8 mouse cellular contexts compared by ENCODE assay signal in genomic region chr5:23675499-23676155, GRCm38 (mm10). TPM values are rescaled to one million over a fixed set of nuclear protein-coding genes. Genes with fewer than 3 reads are reported as not detected.
DNase-seq lines count a peak whose midpoint lies in the region; ATAC-seq and TF ChIP-seq lines count a peak whose summit lies in the region.

No protein-coding gene starts in this region.

- ATAC-seq in CD4-positive, CD25-positive, alpha-beta regulatory T cell, adult 4 months = peak; percentile 31
- peak; percentile 88 for ATAC-seq in embryonic facial prominence, embryonic 15.5 days (ENCODE audit: insufficient number of reproducible peaks, low FRiP score, low TSS enrichment, low read depth)
- ATAC-seq in heart, embryonic 12.5 days (ENCODE audit: insufficient number of reproducible peaks, low FRiP score) = peak; percentile 84
- ATAC-seq in kidney, embryonic 16.5 days (ENCODE audit: low FRiP score, low TSS enrichment) = peak; percentile 88
- peak; percentile 68 for ATAC-seq in liver, embryonic 13.5 days (ENCODE audit: low read depth)
- ATAC-seq in neural tube, embryonic 11.5 days (ENCODE audit: insufficient read depth, low FRiP score, low TSS enrichment) = peak; percentile 85

- H3K36me3 ChIP-seq in embryonic facial prominence, embryonic 15.5 days = no peaks in the 10 kb centered on the region
- no peaks in the 10 kb centered on the region for H3K36me3 ChIP-seq in heart, embryonic 12.5 days
- H3K36me3 ChIP-seq in kidney, embryonic 16.5 days (ENCODE audit: insufficient read depth, low read length) = no peaks in the 10 kb centered on the region
- H3K36me3 ChIP-seq in liver, embryonic 13.5 days = no peaks in the 10 kb centered on the region
- H3K36me3 ChIP-seq in neural tube, embryonic 11.5 days (ENCODE audit: control insufficient read depth, insufficient read depth, low read length) = no peaks in the 10 kb centered on the region
- no peaks in the 10 kb centered on the region for H3K36me3 ChIP-seq in testis, adult 2 months (ENCODE audit: control insufficient read depth, insufficient read depth, low read length)

- peak overlapping the region; percentile 93 for H3K4me2 ChIP-seq in embryonic facial prominence, embryonic 15.5 days (replicated peaks)
- H3K4me2 ChIP-seq in heart, embryonic 12.5 days = peak overlapping the region; percentile 94
- peak overlapping the region; percentile 83 for H3K4me2 ChIP-seq in kidney, embryonic 16.5 days (replicated peaks; ENCODE audit: low read depth, low read length)
- H3K4me2 ChIP-seq in liver, embryonic 13.5 days = peak overlapping the region; percentile 93
- peak overlapping the region; percentile 83 for H3K4me2 ChIP-seq in neural tube, embryonic 11.5 days (ENCODE audit: low read depth)

- H3K9me3 ChIP-seq in embryonic facial prominence, embryonic 15.5 days (replicated peaks) = no peaks in the 10 kb centered on the region
- H3K9me3 ChIP-seq in heart, embryonic 12.5 days (replicated peaks) = no peaks in the 10 kb centered on the region
- no peaks in the 10 kb centered on the region for H3K9me3 ChIP-seq in kidney, embryonic 16.5 days (ENCODE audit: low read length)
- H3K9me3 ChIP-seq in liver, embryonic 13.5 days (replicated peaks) = no peaks in the 10 kb centered on the region
- no peaks in the 10 kb centered on the region for H3K9me3 ChIP-seq in neural tube, embryonic 11.5 days (ENCODE audit: control insufficient read depth, low read length)

- DNase-seq in liver, embryonic 13.5 days = peak; percentile 15
- peak; percentile 85 for DNase-seq in neural tube, embryonic 11.5 days (ENCODE audit: low spot score)

- H3K4me3 ChIP-seq in bone marrow, adult 2 months (replicated peaks; ENCODE audit: control insufficient read depth, low read depth, low read length) = peak overlapping the region; percentile 62
- H3K4me3 ChIP-seq in embryonic facial prominence, embryonic 15.5 days (replicated peaks) = peak overlapping the region; percentile 84
- H3K4me3 ChIP-seq in heart, embryonic 12.5 days = peak overlapping the region; percentile 92
- H3K4me3 ChIP-seq in kidney, embryonic 16.5 days (ENCODE audit: low read length) = peak overlapping the region; percentile 79
- peak overlapping the region; percentile 74 for H3K4me3 ChIP-seq in liver, embryonic 13.5 days (replicated peaks)
- H3K4me3 ChIP-seq in neural tube, embryonic 11.5 days (ENCODE audit: low read depth, low read length) = peak overlapping the region; percentile 95
- H3K4me3 ChIP-seq in testis, adult 2 months (ENCODE audit: control insufficient read depth, low read depth, low read length) = peak overlapping the region; percentile 99

- H3K9ac ChIP-seq in embryonic facial prominence, embryonic 15.5 days = peak overlapping the region; percentile 65
- H3K9ac ChIP-seq in heart, embryonic 12.5 days = peak overlapping the region; percentile 83
- H3K9ac ChIP-seq in kidney, embryonic 16.5 days (replicated peaks; ENCODE audit: low read length) = peak overlapping the region; percentile 71
- H3K9ac ChIP-seq in liver, embryonic 13.5 days = peak overlapping the region; percentile 69
- peak overlapping the region; percentile 85 for H3K9ac ChIP-seq in neural tube, embryonic 11.5 days (ENCODE audit: low read length)

- WGBS in bone marrow, adult 2 months = under 1% methylated on average over 80 of the region's 95 CpGs
- under 1% methylated on average over 67 of the region's 95 CpGs for WGBS in embryonic facial prominence, embryonic 15.5 days
- WGBS in heart, embryonic 12.5 days = under 1% methylated on average over 48 of the region's 95 CpGs
- WGBS in kidney, embryonic 16.5 days = under 1% methylated on average over 57 of the region's 95 CpGs
- 1% methylated on average over 85 of the region's 95 CpGs for WGBS in liver, embryonic 13.5 days (ENCODE audit: insufficient replicate concordance)
- under 1% methylated on average over 59 of the region's 95 CpGs for WGBS in neural tube, embryonic 11.5 days

- no peak for TF ChIP-seq POLR2A in bone marrow, adult 2 months (IDR thresholded peaks at IDR 0.05; ENCODE audit: borderline replicate concordance, control insufficient read depth, low read depth, low read length)
- TF ChIP-seq POLR2A in testis, adult 2 months (IDR thresholded peaks at IDR 0.05; ENCODE audit: control insufficient read depth, low read depth, low read length) = peak; percentile 69

- no peak for TF ChIP-seq CTCF in bone marrow, adult 2 months (IDR thresholded peaks at IDR 0.05; ENCODE audit: control insufficient read depth, insufficient read depth, low read length)
- no peak for TF ChIP-seq CTCF in testis, adult 2 months (IDR thresholded peaks at IDR 0.05; ENCODE audit: control insufficient read depth, insufficient read depth, insufficient replicate concordance, low read depth, low read length)

- H3K27ac ChIP-seq in bone marrow, adult 2 months (ENCODE audit: control insufficient read depth, insufficient read depth, low read depth, low read length, poor library complexity) = no peak overlapping the region
- peak overlapping the region; percentile 63 for H3K27ac ChIP-seq in embryonic facial prominence, embryonic 15.5 days (replicated peaks)
- H3K27ac ChIP-seq in heart, embryonic 12.5 days (ENCODE audit: poor library complexity, severe bottlenecking) = peak overlapping the region; percentile 40
- H3K27ac ChIP-seq in kidney, embryonic 16.5 days (ENCODE audit: low read length) = peak overlapping the region; percentile 58; the same call in 1 of the 2 replicates
- no peak overlapping the region for H3K27ac ChIP-seq in liver, embryonic 13.5 days
- peak overlapping the region; percentile 77 for H3K27ac ChIP-seq in neural tube, embryonic 11.5 days (ENCODE audit: low read depth, low read length)
- H3K27ac ChIP-seq in testis, adult 2 months (ENCODE audit: control insufficient read depth, insufficient read depth, low read depth, low read length) = peak overlapping the region; percentile 98

- no peaks in the 10 kb centered on the region for H3K27me3 ChIP-seq in embryonic facial prominence, embryonic 15.5 days
- no peaks in the 10 kb centered on the region for H3K27me3 ChIP-seq in heart, embryonic 12.5 days (replicated peaks)
- H3K27me3 ChIP-seq in kidney, embryonic 16.5 days (ENCODE audit: insufficient read depth, low read length) = no peaks in the 10 kb centered on the region
- peaks cover 45% of the 10 kb centered on the region for H3K27me3 ChIP-seq in liver, embryonic 13.5 days
- no peaks in the 10 kb centered on the region for H3K27me3 ChIP-seq in neural tube, embryonic 11.5 days (ENCODE audit: control insufficient read depth, insufficient read depth, low read length)
- H3K27me3 ChIP-seq in testis, adult 2 months (ENCODE audit: control insufficient read depth, insufficient read depth, low read length) = no peaks in the 10 kb centered on the region

- H3K4me1 ChIP-seq in bone marrow, adult 2 months (ENCODE audit: control insufficient read depth, insufficient read depth, low read length) = no peaks in the 10 kb centered on the region
- H3K4me1 ChIP-seq in embryonic facial prominence, embryonic 15.5 days = peaks cover 10% of the 10 kb centered on the region
- H3K4me1 ChIP-seq in heart, embryonic 12.5 days (replicated peaks) = peaks cover 7% of the 10 kb centered on the region; the same call in 1 of the 2 replicates
- peaks cover 3% of the 10 kb centered on the region; the same call in 1 of the 2 replicates for H3K4me1 ChIP-seq in kidney, embryonic 16.5 days (ENCODE audit: insufficient read depth, low read length)
- H3K4me1 ChIP-seq in liver, embryonic 13.5 days (replicated peaks) = peaks cover 11% of the 10 kb centered on the region; the same call in 1 of the 2 replicates
- H3K4me1 ChIP-seq in neural tube, embryonic 11.5 days (ENCODE audit: control insufficient read depth, insufficient read depth, low read length) = 0 out of 2 replicates have a peak, but pooled peaks cover 3% of the 10 kb centered on the region
- peaks cover 4% of the 10 kb centered on the region; the same call in 1 of the 2 replicates for H3K4me1 ChIP-seq in testis, adult 2 months (ENCODE audit: control insufficient read depth, insufficient read depth, low read length)

RNA-seq across cellular contexts. Expression of gene Srpk2, which starts 8.8 kb away (rescaled TPM):
- 10 to 100 TPM; 85.5 to 86.7 TPM for polyA plus RNA-seq in CD4-positive, CD25-positive, alpha-beta regulatory T cell, adult 4 months (2017; shearing (Covaris generic))
- 8.9 and 22.8 TPM in 2 replicates for polyA plus RNA-seq in bone marrow, adult 2 months (2011; ENCODE audit: insufficient read depth, insufficient read length, low replicate concordance, missing spikeins)
- 54.0 and 56.2 TPM in 2 replicates for polyA plus RNA-seq in embryonic facial prominence, embryonic 15.5 days (2015; fragmentation: Nextera tagmentation; extraction: Ambion mirVana)
- polyA plus RNA-seq in heart, embryonic 12.5 days (2016; fragmentation: Nextera tagmentation; extraction: Ambion mirVana) = 48.0 and 50.1 TPM in 2 replicates
- 40.4 and 47.7 TPM in 2 replicates for polyA plus RNA-seq in kidney, embryonic 16.5 days (2015; fragmentation: Nextera tagmentation; extraction: Ambion mirVana)
- 7.8 and 7.9 TPM in 2 replicates for polyA plus RNA-seq in liver, embryonic 13.5 days (2015; fragmentation: Nextera tagmentation; extraction: Ambion mirVana)
- 59.3 and 65.6 TPM in 2 replicates for polyA plus RNA-seq in neural tube, embryonic 11.5 days (2014; fragmentation: Nextera tagmentation; extraction: Ambion mirVana)
- 229 and 250 TPM in 2 replicates for polyA plus RNA-seq in testis, adult 2 months (2012; rRNA removed)

Comparison
In these comparisons a context has a peak if more than half of its experiments do, and no peak if none do; other contexts are left out.
1. ATAC-seq: peak in every context shown above with its lines; median percentile 88 in embryonic facial prominence, embryonic 15.5 days; 88 in kidney, embryonic 16.5 days; 85 in neural tube, embryonic 11.5 days; 84 in heart, embryonic 12.5 days; 68 in liver, embryonic 13.5 days; 31 in CD4-positive, CD25-positive, alpha-beta regulatory T cell, adult 4 months.
2. H3K27ac ChIP-seq: peak in embryonic facial prominence, embryonic 15.5 days (single experiment), heart, embryonic 12.5 days (single experiment), kidney, embryonic 16.5 days (single experiment), neural tube, embryonic 11.5 days (single experiment) and testis, adult 2 months (single experiment); none in bone marrow, adult 2 months (single experiment) and liver, embryonic 13.5 days (single experiment).
3. Peak in every context shown above with its lines, with median percentiles within 50 percentile points of each other: H3K4me3 ChIP-seq, H3K4me2 ChIP-seq and H3K9ac ChIP-seq.